12 mouse cellular contexts compared by ENCODE assay signal in genomic region chr14:41094114-41094513, GRCm38 (mm10). TPM values are rescaled to one million over a fixed set of nuclear protein-coding genes. Genes with fewer than 3 reads are reported as not detected.
DNase-seq lines count a peak whose midpoint lies in the region; ATAC-seq and TF ChIP-seq lines count a peak whose summit lies in the region.
"Had no signal": no experiment of that assay in that cellular context is flagged by ENCODE, and none has a peak within 500 bp of the region (broad histone marks: within the 10 kb centered on the region; RNA-seq: fewer than 3 reads in every experiment).

No protein-coding gene starts in this region.

- in situ Hi-C loops in Patski (cut with MboI; ENCODE audit: low pct_unique_long_range_greater_than_20kb): loop anchor here (5.0 kb wide), 1 partner anchor 68 kb away; no protein-coding TSS in a partner anchor

- no peaks in the 10 kb centered on the region for H3K4me1 ChIP-seq in lung, adult 2 months (ENCODE audit: control insufficient read depth, insufficient read depth, low read length)
- H3K4me1 ChIP-seq: limb, embryonic 12.5 days; stomach, embryonic 15.5 days had no signal

- TF ChIP-seq POLR2A in lung, adult 2 months (IDR thresholded peaks at IDR 0.05; ENCODE audit: borderline replicate concordance, extremely low read depth, low read depth, low read length): no peak

- WGBS in lung, adult 2 months: 47% methylated on average over 1 of the region's 1 CpGs

- POLR2A ChIA-PET in Patski (lab: Charles Lee): no interaction called here

- no peak for DNase-seq in frontal cortex, postnatal 10 days (ENCODE audit: low spot score in 2 of 2)
- DNase-seq in lung, adult 2 months: no peak
- no peak for DNase-seq in lung, adult 18-20 months
- no peak for DNase-seq in Patski (ENCODE audit: low read depth, low spot score)
- no peak for DNase-seq in urinary bladder, adult 2 months (ENCODE audit: low spot score)
- no peak for DNase-seq in thymus, postnatal 25 days
- DNase-seq: gastrocnemius, postnatal 36 days had no signal

- no peak overlapping the region for H3K4me3 ChIP-seq in lung, adult 2 months (replicated peaks; ENCODE audit: extremely low read depth, low read depth, low read length)
- H3K4me3 ChIP-seq: limb, embryonic 12.5 days; stomach, embryonic 15.5 days had no signal

- peaks cover 41% of the 10 kb centered on the region for H3K27me3 ChIP-seq in Patski
- H3K27me3 ChIP-seq: limb, embryonic 12.5 days; stomach, embryonic 15.5 days had no signal

- TF ChIP-seq CTCF in lung, adult 2 months (IDR thresholded peaks at IDR 0.05; ENCODE audit: insufficient read depth, low read length): peak; percentile 58
- peak; percentile 59 for TF ChIP-seq CTCF in Patski (IDR thresholded peaks at IDR 0.05)

- ATAC-seq in frontal cortex, adult (ENCODE audit: low TSS enrichment): peak; percentile 53
- no peak for ATAC-seq in Patski
- ATAC-seq in megakaryocyte progenitor cell, adult 5-6 weeks (replicated peaks; ENCODE audit: poor library complexity): peak; percentile 63; the same call in 1 of the 2 replicates

- CTCF ChIA-PET in Patski (lab: Charles Lee): interaction anchor here (0.9 to 1.6 kb wide), 6 partner anchors 9 to 67 kb away, joined by 3 to 7 read pairs (median 4); partner anchors contain the start of gene Mat1a

RNA-seq across cellular contexts. Expression of gene Mat1a, which starts 10.7 kb away (rescaled TPM):
- polyA plus RNA-seq in lung, adult 2 months (2012; rRNA removed): 3.5 and 6.0 TPM in 2 replicates
- not detected for polyA plus RNA-seq in Patski (2021)
- total RNA-seq in megakaryocyte progenitor cell, adult 5-6 weeks (2015): not detected in 2 replicates
- not detected in 2 replicates for total RNA-seq in megakaryocyte progenitor cell, adult 5-6 weeks (2017)
- not detected in 2 replicates for polyA plus RNA-seq in urinary bladder, adult 2 months (2012; rRNA removed)
- polyA plus RNA-seq: hindbrain, embryonic 11.5 days; limb, embryonic 12.5 days had no signal

RNA-seq across cellular contexts. Expression of gene Dydc1, which starts 21.4 kb away (rescaled TPM):
- 0.16 and 0.19 TPM in 2 replicates for polyA plus RNA-seq in lung, adult 2 months (2012; rRNA removed)
- not detected for polyA plus RNA-seq in Patski (2021)
- total RNA-seq in megakaryocyte progenitor cell, adult 5-6 weeks (2015): not detected in 2 replicates
- total RNA-seq in megakaryocyte progenitor cell, adult 5-6 weeks (2017): not detected in 2 replicates
- not detected in 2 replicates for polyA plus RNA-seq in urinary bladder, adult 2 months (2012; rRNA removed)
- total RNA-seq: gastrocnemius, postnatal 36 days had no signal
- polyA plus RNA-seq: limb, embryonic 12.5 days; stomach, embryonic 15.5 days had no signal

RNA-seq across cellular contexts. Expression of gene Dydc2, which starts 25.1 kb away (rescaled TPM):
- 0.15 TPM in 1 of 2 replicates, not detected in the other for polyA plus RNA-seq in lung, adult 2 months (2012; rRNA removed)
- 0.26 TPM for polyA plus RNA-seq in Patski (2021)
- total RNA-seq in megakaryocyte progenitor cell, adult 5-6 weeks (2015): not detected in 2 replicates
- not detected in 2 replicates for total RNA-seq in megakaryocyte progenitor cell, adult 5-6 weeks (2017)
- polyA plus RNA-seq in urinary bladder, adult 2 months (2012; rRNA removed): not detected in 2 replicates
- total RNA-seq: gastrocnemius, postnatal 36 days had no signal
- polyA plus RNA-seq: limb, embryonic 12.5 days; stomach, embryonic 15.5 days had no signal

RNA-seq across cellular contexts. Expression of gene Sftpa1, which starts 37.5 kb away (rescaled TPM):
- 1,111 and 1,268 TPM in 2 replicates for polyA plus RNA-seq in lung, adult 2 months (2012; rRNA removed)
- polyA plus RNA-seq in Patski (2021): not detected
- total RNA-seq in megakaryocyte progenitor cell, adult 5-6 weeks (2015): not detected in 2 replicates
- not detected in 2 replicates for total RNA-seq in megakaryocyte progenitor cell, adult 5-6 weeks (2017)
- polyA plus RNA-seq in urinary bladder, adult 2 months (2012; rRNA removed): not detected in 2 replicates
- total RNA-seq: gastrocnemius, postnatal 36 days had no signal
- polyA plus RNA-seq: hindbrain, embryonic 11.5 days; limb, embryonic 12.5 days; stomach, embryonic 15.5 days had no signal

RNA-seq across cellular contexts. Expression of gene Mbl1, which starts 57.1 kb away (rescaled TPM):
- polyA plus RNA-seq in lung, adult 2 months (2012; rRNA removed): 0.66 and 0.67 TPM in 2 replicates
- polyA plus RNA-seq in Patski (2021): not detected
- not detected in 2 replicates for total RNA-seq in megakaryocyte progenitor cell, adult 5-6 weeks (2015)
- not detected in 2 replicates for total RNA-seq in megakaryocyte progenitor cell, adult 5-6 weeks (2017)
- polyA plus RNA-seq in urinary bladder, adult 2 months (2012; rRNA removed): not detected in 2 replicates
- total RNA-seq: gastrocnemius, postnatal 36 days had no signal
- polyA plus RNA-seq: hindbrain, embryonic 11.5 days; limb, embryonic 12.5 days had no signal
